Mouse (Mus musculus): ENCODE results near the gene Clpb. TPM values are rescaled to one million over a fixed set of nuclear protein-coding genes. Genes with fewer than 3 reads are reported as not detected.

Clpb gene
- polyA plus RNA-seq, 1 experiment from 2014 or later = 59.6 TPM

DNA sequence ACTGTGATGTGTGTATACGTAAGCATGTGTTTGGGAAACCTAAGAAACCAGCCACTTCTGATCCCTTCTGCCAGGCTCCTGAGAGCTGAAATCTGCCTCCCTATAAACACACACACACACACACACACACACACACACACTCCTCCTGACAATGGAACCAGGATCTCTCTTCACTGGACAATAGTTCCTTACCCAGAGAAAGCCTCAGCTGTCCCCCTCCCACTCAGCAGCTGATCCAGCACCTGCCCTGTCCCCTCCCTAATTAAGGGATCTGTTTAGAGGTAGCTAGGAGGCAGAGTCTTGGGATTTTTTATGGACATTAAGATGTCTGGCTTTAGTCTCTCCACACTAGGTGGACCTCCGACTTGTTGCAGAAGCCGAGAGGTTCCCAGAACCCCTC lies 171.5 kb downstream of the Clpb start:
- peaks cover 29% of the 10 kb centered on the region for H3K4me1 ChIP-seq (replicated peaks; ENCODE audit: control insufficient read depth, insufficient read depth, low read length)
- ATAC-seq (ENCODE audit: low read depth) = no peak
- H3K36me3 ChIP-seq (ENCODE audit: control insufficient read depth, insufficient read depth, low read length) = peaks cover 37% of the 10 kb centered on the region
- H3K4me2 ChIP-seq (ENCODE audit: low read depth, low read length) = peak overlapping the region; percentile 80
- peak overlapping the region; percentile 34 for H3K9ac ChIP-seq (ENCODE audit: low read length)
- peak overlapping the region; percentile 89 for H3K4me3 ChIP-seq (ENCODE audit: low read length)
- H3K27me3 ChIP-seq (ENCODE audit: control insufficient read depth, insufficient read depth, low read depth, low read length) = no peaks in the 10 kb centered on the region
- no peaks in the 10 kb centered on the region for H3K9me3 ChIP-seq (ENCODE audit: control insufficient read depth, low read length)
- H3K27ac ChIP-seq (ENCODE audit: low read length) = no peak overlapping the region; the same call in 1 of the 2 replicates
- WGBS = 44% methylated on average over 3 of the region's 3 CpGs

DNA sequence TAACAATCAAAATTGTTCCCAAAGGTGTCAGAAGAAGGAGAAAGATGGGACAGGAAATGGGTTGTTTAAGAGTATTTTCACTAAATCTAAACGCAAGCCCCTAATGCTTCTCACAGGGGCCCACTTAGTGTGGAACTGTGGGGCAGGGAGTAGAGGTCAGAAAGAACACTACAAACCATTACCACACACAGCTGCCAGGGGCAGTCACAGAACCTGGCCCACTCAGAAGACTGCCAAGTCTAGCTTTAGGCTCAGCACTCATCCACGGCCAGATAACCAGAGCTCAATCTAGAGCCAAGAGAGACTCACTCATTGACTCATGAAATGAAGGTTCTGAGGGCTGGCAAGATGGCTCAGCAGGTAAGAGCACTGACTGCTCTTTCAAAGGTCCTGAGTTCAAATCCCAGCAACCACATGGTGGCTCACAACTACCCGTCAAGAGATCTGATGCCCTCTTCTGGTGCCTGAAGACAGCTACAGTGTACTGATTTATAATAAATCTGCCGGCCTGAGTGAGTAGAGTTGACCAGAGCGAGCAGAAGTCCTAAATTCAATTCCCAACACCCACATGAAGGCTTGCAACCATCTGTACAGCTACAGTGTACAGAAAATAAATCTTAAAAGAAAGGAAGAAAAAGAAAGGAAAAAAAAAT lies 172.2 kb downstream of the Clpb start:
- 23% methylated on average over 5 of the region's 5 CpGs for WGBS
- H3K9ac ChIP-seq (ENCODE audit: low read length) = peak overlapping the region; percentile 98
- H3K36me3 ChIP-seq (ENCODE audit: control insufficient read depth, insufficient read depth, low read length) = peaks cover 30% of the 10 kb centered on the region
- peak overlapping the region; percentile 98 for H3K27ac ChIP-seq (ENCODE audit: low read length)
- peak overlapping the region; percentile 89 for H3K4me3 ChIP-seq (ENCODE audit: low read length)
- H3K27me3 ChIP-seq (ENCODE audit: control insufficient read depth, insufficient read depth, low read depth, low read length) = no peaks in the 10 kb centered on the region
- no peak for ATAC-seq (ENCODE audit: low read depth)
- H3K4me2 ChIP-seq (ENCODE audit: low read depth, low read length) = peak overlapping the region; percentile 80
- peaks cover 29% of the 10 kb centered on the region for H3K4me1 ChIP-seq (replicated peaks; ENCODE audit: control insufficient read depth, insufficient read depth, low read length)
- no peaks in the 10 kb centered on the region for H3K9me3 ChIP-seq (ENCODE audit: control insufficient read depth, low read length)

DNA sequence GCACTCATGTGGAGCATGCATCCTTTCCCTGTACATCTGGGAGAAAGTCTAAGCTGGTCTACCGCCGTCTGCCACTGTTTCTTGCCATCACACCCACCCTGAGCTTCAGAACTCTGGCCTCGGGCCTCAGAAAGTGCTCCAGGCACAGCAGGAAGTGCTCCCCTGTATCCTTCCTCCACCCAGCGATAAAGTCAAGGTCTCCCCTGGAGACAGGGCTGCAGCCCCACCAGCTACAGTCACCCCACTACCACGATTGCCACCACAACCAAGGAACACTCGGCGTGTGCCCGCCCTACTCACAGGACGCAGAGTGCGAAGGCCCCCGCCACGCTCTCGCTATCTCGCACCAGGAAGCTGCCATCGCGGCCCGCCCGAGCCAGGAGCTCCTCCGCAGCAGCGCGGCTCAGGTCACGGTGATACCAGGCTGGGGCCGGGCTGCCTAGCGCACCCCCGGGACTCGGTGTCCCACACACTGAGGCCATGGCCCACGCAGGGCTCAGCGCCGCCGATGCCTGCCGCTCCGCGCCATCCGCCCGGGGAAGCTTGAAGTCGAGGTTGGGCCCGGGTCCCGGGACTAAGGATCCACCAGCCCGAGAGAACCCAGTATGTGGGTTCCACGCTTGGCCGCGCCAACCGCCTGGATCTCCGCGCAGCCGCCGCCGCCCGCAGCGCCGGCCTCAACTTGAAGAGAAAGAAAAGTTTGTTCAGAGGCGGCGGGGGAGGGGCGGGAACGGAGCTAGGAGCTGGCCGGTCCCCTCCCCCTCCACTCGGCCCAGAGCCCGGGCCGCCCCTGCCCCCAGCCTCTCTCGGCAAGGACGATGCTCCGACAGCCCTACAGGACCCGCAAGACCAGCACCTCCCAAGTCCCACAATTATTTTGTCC lies 173.1 kb downstream of the Clpb start:
- Histone ChIP-seq H3K4me2 (ENCODE audit: low read depth, low read length) (peak overlapping the region; percentile 80), H3K27ac (ENCODE audit: low read length) (peak overlapping the region; percentile 98), H3K9ac (ENCODE audit: low read length) (peak overlapping the region; percentile 98), H3K4me3 (ENCODE audit: low read length) (peak overlapping the region; percentile 89), H3K4me1 (replicated peaks; ENCODE audit: control insufficient read depth, insufficient read depth, low read length) (peaks cover 29% of the 10 kb centered on the region), H3K9me3 (ENCODE audit: control insufficient read depth, low read length) (no peaks in the 10 kb centered on the region), H3K27me3 (ENCODE audit: control insufficient read depth, insufficient read depth, low read depth, low read length) (no peaks in the 10 kb centered on the region), H3K36me3 (ENCODE audit: control insufficient read depth, insufficient read depth, low read length) (peaks cover 21% of the 10 kb centered on the region)
- WGBS = 0% methylated on average over 54 of the region's 63 CpGs
- ATAC-seq (ENCODE audit: low read depth) = peak; percentile 63

DNA sequence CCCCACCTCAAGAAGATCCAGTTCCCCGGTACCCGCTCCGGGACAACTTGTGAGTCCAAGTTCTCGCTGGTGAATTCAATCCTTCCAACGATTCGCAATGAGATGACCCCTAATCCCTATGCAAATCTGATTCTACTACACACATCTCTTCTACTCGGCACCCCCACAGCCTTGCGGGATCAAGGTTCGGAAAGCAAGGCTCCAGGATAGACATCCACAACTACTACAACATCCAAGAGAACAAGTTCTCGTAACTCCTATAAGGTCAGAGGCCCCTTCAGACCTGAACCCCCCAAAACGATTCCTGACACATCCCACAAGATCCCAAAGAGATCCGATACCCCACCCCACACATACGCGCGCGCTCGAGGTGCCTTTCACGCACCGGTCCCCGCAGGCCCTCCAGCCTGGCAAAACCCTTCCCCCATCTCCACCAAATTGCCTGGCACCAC lies 173.7 kb downstream of the Clpb start:
- peak overlapping the region; percentile 98 for H3K9ac ChIP-seq (ENCODE audit: low read length)
- H3K36me3 ChIP-seq (ENCODE audit: control insufficient read depth, insufficient read depth, low read length) = peaks cover 14% of the 10 kb centered on the region
- H3K27me3 ChIP-seq (ENCODE audit: control insufficient read depth, insufficient read depth, low read depth, low read length) = no peaks in the 10 kb centered on the region
- peak overlapping the region; percentile 89 for H3K4me3 ChIP-seq (ENCODE audit: low read length)
- H3K4me1 ChIP-seq (replicated peaks; ENCODE audit: control insufficient read depth, insufficient read depth, low read length) = peaks cover 29% of the 10 kb centered on the region
- H3K27ac ChIP-seq (ENCODE audit: low read length) = peak overlapping the region; percentile 98
- under 1% methylated on average over 20 of the region's 20 CpGs for WGBS
- H3K9me3 ChIP-seq (ENCODE audit: control insufficient read depth, low read length) = no peaks in the 10 kb centered on the region
- peak; percentile 7 for ATAC-seq (ENCODE audit: low read depth)
- peak overlapping the region; percentile 80 for H3K4me2 ChIP-seq (ENCODE audit: low read depth, low read length)

DNA sequence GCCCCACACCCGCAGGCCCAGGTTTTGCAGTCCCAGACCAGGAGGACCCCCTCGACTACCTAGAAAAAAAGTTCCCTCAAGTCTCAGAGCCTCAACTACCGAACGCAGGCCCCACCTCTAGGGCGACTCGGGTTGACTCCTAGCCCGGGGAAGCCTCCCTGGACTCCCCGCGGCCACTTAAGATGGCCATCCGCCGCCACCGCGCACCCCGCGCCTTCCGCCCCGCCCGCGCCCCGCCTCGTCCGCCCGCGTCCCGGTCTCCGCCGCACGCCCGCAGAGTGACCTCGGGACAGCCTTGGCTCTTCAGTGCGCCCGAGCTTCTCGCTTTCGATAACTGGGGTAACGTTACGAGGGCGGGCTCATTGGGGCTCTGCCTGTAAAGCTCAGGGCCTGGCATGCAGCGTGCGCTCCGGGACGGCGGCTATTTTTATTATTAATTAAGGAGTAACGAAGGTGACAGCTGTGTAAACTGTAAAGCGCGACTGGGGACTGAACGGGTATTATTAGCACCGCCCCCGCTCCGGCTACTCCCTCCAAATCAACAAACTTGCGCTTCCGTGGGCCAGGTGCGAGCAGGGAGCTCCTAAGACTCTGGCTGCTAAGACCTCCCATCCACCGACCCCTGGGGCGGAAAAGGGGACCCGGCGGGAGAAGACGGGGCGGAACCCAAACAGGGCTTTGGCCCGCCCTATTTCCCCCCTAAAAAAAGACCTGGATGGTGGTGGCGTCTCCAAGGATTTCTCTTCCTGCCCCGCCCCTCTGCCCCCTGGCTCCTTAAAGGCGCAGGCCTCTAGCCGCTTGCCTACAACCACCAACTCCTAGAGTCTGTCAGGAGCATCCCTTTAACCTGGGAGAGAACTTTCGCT lies 174.4 kb downstream of the Clpb start, which contains the start of gene Inppl1:
Gene Inppl1, minus strand, starts transcription at position 624 of the 866 bp plus-strand sequence.
- Histone ChIP-seq H3K4me1 (replicated peaks; ENCODE audit: control insufficient read depth, insufficient read depth, low read length) (peaks cover 29% of the 10 kb centered on the region), H3K27ac (ENCODE audit: low read length) (peak within 1 kb of the TSS; percentile 98), H3K4me3 (ENCODE audit: low read length) (peak within 1 kb of the TSS; percentile 89), H3K27me3 (ENCODE audit: control insufficient read depth, insufficient read depth, low read depth, low read length) (no peaks in the 10 kb centered on the region), H3K9ac (ENCODE audit: low read length) (peak within 1 kb of the TSS; percentile 98), H3K9me3 (ENCODE audit: control insufficient read depth, low read length) (no peaks in the 10 kb centered on the region), H3K36me3 (ENCODE audit: control insufficient read depth, insufficient read depth, low read length) (peaks cover 8% of the 10 kb centered on the region), H3K4me2 (ENCODE audit: low read depth, low read length) (peak within 1 kb of the TSS; percentile 80)
- peak; percentile 89 for ATAC-seq (ENCODE audit: low read depth)
- WGBS = under 1% methylated on average over 63 of the region's 64 CpGs

DNA sequence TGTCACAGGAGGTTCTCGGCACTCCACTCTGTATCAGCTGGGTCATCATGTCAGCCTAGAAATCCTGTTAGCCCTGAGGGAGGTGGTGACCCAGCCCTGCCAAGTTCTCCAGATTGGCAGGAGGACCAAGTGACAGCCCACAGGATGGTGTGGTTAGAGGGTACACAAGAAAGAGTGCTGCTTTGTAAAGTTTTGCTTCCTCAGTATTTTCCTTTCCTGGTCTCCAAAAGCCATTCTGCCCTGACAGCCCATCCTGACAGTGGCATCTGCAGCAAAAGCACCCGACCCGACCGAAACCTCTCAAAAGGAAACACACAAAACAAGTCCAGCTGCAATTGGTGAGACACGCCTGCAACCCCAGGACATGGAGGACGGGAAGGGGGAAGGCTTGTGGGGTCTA lies 180.8 kb downstream of the Clpb start:
- Histone ChIP-seq H3K4me2 (ENCODE audit: low read depth, low read length) (no peak overlapping the region), H3K36me3 (ENCODE audit: control insufficient read depth, insufficient read depth, low read length) (no peaks in the 10 kb centered on the region), H3K27me3 (ENCODE audit: control insufficient read depth, insufficient read depth, low read depth, low read length) (no peaks in the 10 kb centered on the region), H3K9ac (ENCODE audit: low read length) (no peak overlapping the region), H3K4me3 (ENCODE audit: low read length) (no peak overlapping the region), H3K9me3 (ENCODE audit: control insufficient read depth, low read length) (no peaks in the 10 kb centered on the region), H3K27ac (ENCODE audit: low read length) (no peak overlapping the region), H3K4me1 (replicated peaks; ENCODE audit: control insufficient read depth, insufficient read depth, low read length) (no peaks in the 10 kb centered on the region)
- 50% methylated on average over 6 of the region's 6 CpGs for WGBS
- no peak for ATAC-seq (ENCODE audit: low read depth)

Other genes with a start within 250 kb of the Clpb start
- gene Pde2a, start 241.9 kb upstream of the Clpb start, polyA plus RNA-seq (2015; fragmentation: Nextera tagmentation; extraction: Ambion mirVana) = 14.8 and 22.5 TPM in 2 replicates
- not detected in 2 replicates for gene Art2b, start 78.0 kb upstream of the Clpb start, polyA plus RNA-seq (2015; fragmentation: Nextera tagmentation; extraction: Ambion mirVana)
- gene Phox2a, start 154.7 kb downstream of the Clpb start, polyA plus RNA-seq (2015; fragmentation: Nextera tagmentation; extraction: Ambion mirVana) = 0.28 and 0.34 TPM in 2 replicates
- 34.8 and 35.7 TPM in 2 replicates for gene Inppl1, start 174.6 kb downstream of the Clpb start, polyA plus RNA-seq (2015; fragmentation: Nextera tagmentation; extraction: Ambion mirVana)
- gene Folr2, start 193.6 kb downstream of the Clpb start, polyA plus RNA-seq (2015; fragmentation: Nextera tagmentation; extraction: Ambion mirVana) = 1.5 and 2.8 TPM in 2 replicates
- gene Anapc15, start 200.1 kb downstream of the Clpb start, polyA plus RNA-seq (2015; fragmentation: Nextera tagmentation; extraction: Ambion mirVana) = 71.2 and 73.0 TPM in 2 replicates
- 1.5 and 1.6 TPM in 2 replicates for gene Folr1, start 207.2 kb downstream of the Clpb start, polyA plus RNA-seq (2015; fragmentation: Nextera tagmentation; extraction: Ambion mirVana)
- gene Lamtor1, start 242.3 kb downstream of the Clpb start, polyA plus RNA-seq (2015; fragmentation: Nextera tagmentation; extraction: Ambion mirVana) = 161 and 163 TPM in 2 replicates
- 0.20 and 0.69 TPM in 2 replicates for gene Tomt, start 242.7 kb downstream of the Clpb start, polyA plus RNA-seq (2015; fragmentation: Nextera tagmentation; extraction: Ambion mirVana)

Measured in lung, embryonic 16.5 days (tissue).